Mouse (Mus musculus) embryonic facial prominence, embryonic 15.5 days (tissue): ENCODE data around the gene Smg9. TPM values are rescaled to one million over a fixed set of nuclear protein-coding genes. Genes with fewer than 3 reads are reported as not detected.

Experiments
- ATAC-seq: fragments of 200-750 bp; cut with Nextera tagmentation; 2 replicates; pipeline ENCODE4 v1.8.0; 2017; ENCODE audit warnings: low read depth, moderate TSS enrichment; ENCODE audit not compliant: insufficient number of reproducible peaks, low FRiP score, low TSS enrichment
- H3K27ac ChIP-seq: fragments of 300-500 bp; sonication (generic); replicated peaks from 2 replicates; pipeline ENCODE4 v1.5.1; 2015; ENCODE audit warnings: mild to moderate bottlenecking, inconsistent platforms
- H3K27me3 ChIP-seq: fragments of 300-500 bp; sonication (generic); 2 replicates; pipeline ENCODE4 v1.6.1; 2015; ENCODE audit warnings: inconsistent platforms
- H3K36me3 ChIP-seq: fragments of 300-500 bp; sonication (generic); 2 replicates; pipeline ENCODE4 v1.6.1; 2015; ENCODE audit warnings: mild to moderate bottlenecking, inconsistent platforms
- H3K4me1 ChIP-seq: fragments of 300-500 bp; sonication (generic); 2 replicates; pipeline ENCODE4 v1.6.1; 2015; ENCODE audit warnings: inconsistent platforms
- H3K4me2 ChIP-seq: fragments of 300-500 bp; sonication (generic); replicated peaks from 2 replicates; pipeline ENCODE4 v1.6.1; 2015; ENCODE audit warnings: mild to moderate bottlenecking, inconsistent platforms
- H3K4me3 ChIP-seq: fragments of 300-500 bp; sonication (generic); replicated peaks from 2 replicates; pipeline ENCODE4 v1.5.1; 2015; ENCODE audit warnings: mild to moderate bottlenecking, inconsistent platforms
- H3K9ac ChIP-seq: fragments of 300-500 bp; sonication (generic); 2 replicates; pipeline ENCODE4 v1.6.1; 2015; ENCODE audit warnings: inconsistent platforms
- H3K9me3 ChIP-seq: fragments of 300-500 bp; sonication (generic); replicated peaks from 2 replicates; pipeline ENCODE4 v1.6.1; 2016; ENCODE audit warnings: inconsistent platforms
- WGBS: fragments of 180-500 bp; shearing (Covaris S2); methylation state at CpG from one replicate; pipeline ENCODE4 v1.1.7; 2015; 5-methylcytosine and 5-hydroxymethylcytosine counted together
- polyA plus RNA-seq: library from polyadenylated mRNA; unstranded; fragments of >200 nt; fragmentation: Nextera tagmentation; extraction: Ambion mirVana; gene quantifications from 2 replicates; pipeline ENCODE4 v1.2.1, GENCODE M21; 2015

Gene Smg9
- polyA plus RNA-seq, 1 experiment from 2014 or later = 27.6 TPM

DNA sequence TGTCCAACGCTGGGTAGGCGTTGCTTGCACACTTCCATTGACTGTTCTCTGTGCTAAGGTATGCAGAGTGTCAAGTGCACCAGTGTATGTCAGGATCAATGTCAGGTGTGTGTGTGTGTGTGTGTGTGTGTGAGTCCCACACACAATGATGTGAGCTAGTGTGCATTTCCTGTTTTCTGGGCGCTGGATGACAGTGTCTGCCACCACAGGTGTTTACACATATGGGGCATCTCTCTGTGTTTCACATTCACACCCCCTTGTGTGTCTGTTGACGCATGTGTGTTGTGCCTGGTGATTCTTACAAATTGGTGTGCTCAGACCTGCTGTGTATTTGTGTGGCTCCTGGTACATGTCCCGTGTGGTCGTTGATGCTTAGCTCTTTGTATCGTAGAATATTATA, 30.5 kb upstream of the Smg9 start:
- no peak overlapping the region for H3K27ac ChIP-seq
- H3K4me2 ChIP-seq = no peak overlapping the region
- H3K27me3 ChIP-seq = no peaks in the 10 kb centered on the region
- no peak overlapping the region for H3K9ac ChIP-seq
- WGBS = 84% methylated on average over 7 of the region's 7 CpGs
- H3K4me1 ChIP-seq = peaks cover 17% of the 10 kb centered on the region
- no peak overlapping the region for H3K4me3 ChIP-seq
- H3K9me3 ChIP-seq = no peaks in the 10 kb centered on the region
- no peaks in the 10 kb centered on the region for H3K36me3 ChIP-seq
- no peak for ATAC-seq

DNA sequence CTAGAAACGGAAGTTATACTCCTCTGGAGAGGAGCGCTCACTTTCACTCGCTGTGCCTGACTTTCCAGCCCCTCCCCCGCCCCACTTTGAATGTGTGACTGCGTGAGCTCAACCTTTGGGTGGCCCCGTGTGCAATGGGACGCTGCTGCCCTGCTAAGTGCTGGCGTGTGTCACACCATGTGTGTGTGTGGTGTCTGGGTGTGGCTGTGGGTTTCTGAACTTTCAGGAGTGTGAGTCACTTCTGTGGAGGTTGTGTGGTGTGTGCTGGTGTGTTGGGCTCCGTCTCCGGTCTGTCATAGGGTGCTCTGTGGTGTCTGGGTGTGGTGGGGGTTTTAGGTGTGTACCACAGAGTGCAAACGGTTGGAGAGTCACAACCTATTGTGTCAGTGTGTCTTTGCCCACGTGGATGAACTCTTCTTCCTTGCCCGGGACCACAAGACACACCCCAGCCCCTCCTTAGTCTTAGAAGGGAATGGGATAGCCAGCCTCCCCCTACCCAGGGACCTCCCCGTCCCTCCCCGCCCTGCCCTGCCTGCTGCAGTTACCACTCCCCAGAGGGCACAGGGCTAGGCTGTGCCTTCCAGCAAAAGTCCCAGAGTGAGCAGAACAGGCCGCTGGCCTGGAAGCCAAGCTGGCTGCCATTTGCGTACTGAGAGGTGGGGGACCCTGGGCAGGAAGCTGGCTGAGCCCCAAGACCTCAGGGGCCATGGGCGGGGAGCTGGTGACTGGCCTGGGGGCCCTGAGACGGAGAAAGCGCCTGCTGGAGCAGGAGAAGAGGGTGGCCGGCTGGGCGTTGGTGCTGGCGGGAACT, 29.5 kb upstream of the Smg9 start, which contains the start of gene Kcnn4:
Kcnn4 (plus strand) TSS at position 533 of the 811 bp plus-strand sequence.
- Histone ChIP-seq H3K4me3 (0 out of 2 replicates have a peak within 1 kb of the TSS, but pooled peaks have one; percentile 15), H3K27ac (no peak within 1 kb of the TSS), H3K4me1 (peaks cover 20% of the 10 kb centered on the region), H3K9me3 (no peaks in the 10 kb centered on the region), H3K4me2 (0 out of 2 replicates have a peak within 1 kb of the TSS, but pooled peaks have one; percentile 19), H3K9ac (no peak within 1 kb of the TSS), H3K27me3 (no peaks in the 10 kb centered on the region), H3K36me3 (no peaks in the 10 kb centered on the region)
- 31% methylated on average over 23 of the region's 23 CpGs for WGBS
- ATAC-seq = no peak

DNA sequence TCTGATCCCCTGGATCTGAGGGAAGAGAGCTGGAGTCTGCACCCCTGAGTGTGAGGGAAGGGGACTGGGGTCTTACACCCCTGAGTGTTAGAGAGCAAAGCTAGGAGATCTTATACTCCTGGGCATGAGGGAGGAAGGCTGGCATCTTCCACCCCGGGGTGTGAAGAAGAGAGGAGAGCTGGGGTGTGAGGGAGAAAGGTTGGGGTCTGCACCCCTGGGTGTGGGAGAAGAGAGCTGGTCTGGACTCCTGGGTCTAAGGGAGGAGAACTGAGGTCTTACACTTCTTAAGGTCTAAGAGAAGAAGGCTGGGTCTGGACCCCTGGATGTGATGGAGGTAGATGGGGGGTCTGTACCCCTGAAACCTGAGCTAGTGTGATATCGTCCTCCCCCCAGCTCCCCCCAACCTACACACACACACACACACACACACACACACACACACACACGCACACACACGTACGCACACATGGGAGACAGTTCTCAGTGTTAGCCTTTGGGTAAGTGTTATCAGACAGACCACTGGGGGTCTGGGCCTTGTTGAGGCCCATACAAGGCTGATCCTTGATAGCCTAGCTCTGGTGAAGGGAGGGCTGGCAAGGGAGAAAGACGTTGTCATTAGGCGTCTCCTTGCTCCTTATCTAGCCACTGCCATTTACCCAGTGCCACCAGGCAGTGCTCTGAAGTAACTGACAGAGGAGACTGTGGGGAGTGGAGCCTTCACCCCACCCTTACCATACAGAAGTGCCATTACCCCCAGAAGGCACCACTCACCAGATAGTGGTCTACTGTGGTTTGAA, 28.2 kb upstream of the Smg9 start:
- no peak for ATAC-seq
- Histone ChIP-seq H3K9me3 (no peaks in the 10 kb centered on the region), H3K4me3 (no peak overlapping the region), H3K27me3 (no peaks in the 10 kb centered on the region), H3K9ac (no peak overlapping the region), H3K4me2 (no peak overlapping the region), H3K36me3 (no peaks in the 10 kb centered on the region), H3K27ac (no peak overlapping the region), H3K4me1 (peaks cover 20% of the 10 kb centered on the region)
- 71% methylated on average over 7 of the region's 7 CpGs for WGBS

DNA sequence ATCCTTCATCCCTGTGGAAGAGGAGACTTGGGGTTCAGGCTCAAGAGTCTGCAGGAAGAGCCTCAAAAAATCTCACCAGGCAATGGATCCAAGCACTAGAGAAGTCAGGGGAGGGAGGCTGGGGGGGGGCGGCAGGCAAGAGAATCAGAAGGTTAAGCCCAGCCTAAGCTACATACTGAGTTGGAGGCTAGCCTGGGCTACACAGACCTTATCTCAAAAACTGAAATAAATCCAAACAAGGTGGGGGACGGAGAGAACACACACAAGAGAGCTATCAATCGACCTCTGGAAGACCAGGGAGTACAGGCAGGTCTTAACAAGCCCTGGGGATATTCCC, 27.6 kb upstream of the Smg9 start:
- no peak overlapping the region for H3K27ac ChIP-seq
- ATAC-seq = no peak
- no peaks in the 10 kb centered on the region for H3K36me3 ChIP-seq
- H3K9me3 ChIP-seq = no peaks in the 10 kb centered on the region
- no peak overlapping the region for H3K4me2 ChIP-seq
- H3K27me3 ChIP-seq = 0 out of 2 replicates have a peak, but pooled peaks cover 4% of the 10 kb centered on the region
- H3K9ac ChIP-seq = no peak overlapping the region
- H3K4me1 ChIP-seq = peaks cover 21% of the 10 kb centered on the region
- no peak overlapping the region for H3K4me3 ChIP-seq
- 76% methylated on average over 3 of the region's 3 CpGs for WGBS

DNA sequence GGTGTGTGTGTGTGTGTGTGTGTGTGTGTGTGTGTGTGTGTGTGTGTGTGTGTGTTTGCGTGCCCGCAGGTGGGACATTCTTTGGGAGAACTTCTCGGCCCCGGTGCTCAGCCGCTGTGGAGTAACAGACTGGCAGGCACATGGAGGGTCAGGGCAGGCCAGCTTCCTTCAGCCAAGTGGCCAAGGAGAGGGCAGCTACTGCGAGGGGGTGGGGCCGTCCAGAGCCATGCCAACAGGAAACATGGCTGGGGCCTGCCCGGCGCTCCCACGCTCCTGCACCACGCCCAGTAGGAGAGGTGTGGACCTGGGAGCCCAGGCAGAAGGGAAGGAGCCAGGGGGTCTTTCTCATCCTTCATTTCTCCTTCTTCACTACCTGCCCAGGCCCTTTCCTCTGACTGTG, 27.1 kb upstream of the Smg9 start:
- Histone ChIP-seq H3K27ac (no peak overlapping the region), H3K27me3 (0 out of 2 replicates have a peak, but pooled peaks cover 7% of the 10 kb centered on the region), H3K36me3 (no peaks in the 10 kb centered on the region), H3K4me3 (no peak overlapping the region), H3K9me3 (no peaks in the 10 kb centered on the region), H3K9ac (no peak overlapping the region), H3K4me1 (peaks cover 26% of the 10 kb centered on the region), H3K4me2 (no peak overlapping the region)
- ATAC-seq = no peak
- 77% methylated on average over 11 of the region's 11 CpGs for WGBS

DNA sequence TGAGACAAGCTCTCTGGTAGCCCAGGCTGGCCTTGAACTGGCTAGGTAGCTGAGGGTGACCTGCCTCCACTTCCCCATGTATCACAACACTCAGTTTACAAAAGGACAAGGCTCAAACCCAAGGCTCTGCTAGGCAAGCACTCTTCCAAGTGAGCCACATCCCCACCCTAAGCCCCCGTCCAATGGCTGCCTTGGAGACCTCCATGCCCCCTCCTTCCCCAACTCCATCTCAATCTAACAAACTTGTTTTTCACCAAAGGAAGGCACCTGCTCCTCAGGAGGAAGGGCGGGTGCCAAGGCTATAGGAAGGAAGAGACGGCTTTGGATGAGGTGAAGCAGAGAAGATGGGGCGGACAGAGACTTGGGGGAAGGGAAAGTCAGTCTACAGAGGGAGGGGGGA, 26.6 kb upstream of the Smg9 start:
- 70% methylated on average over 4 of the region's 4 CpGs for WGBS
- H3K9ac ChIP-seq = no peak overlapping the region
- no peak for ATAC-seq
- no peaks in the 10 kb centered on the region for H3K36me3 ChIP-seq
- 0 out of 2 replicates have a peak, but pooled peaks cover 10% of the 10 kb centered on the region for H3K27me3 ChIP-seq
- no peak overlapping the region for H3K4me3 ChIP-seq
- H3K27ac ChIP-seq = no peak overlapping the region
- H3K4me1 ChIP-seq = peaks cover 30% of the 10 kb centered on the region
- H3K4me2 ChIP-seq = no peak overlapping the region
- no peaks in the 10 kb centered on the region for H3K9me3 ChIP-seq

DNA sequence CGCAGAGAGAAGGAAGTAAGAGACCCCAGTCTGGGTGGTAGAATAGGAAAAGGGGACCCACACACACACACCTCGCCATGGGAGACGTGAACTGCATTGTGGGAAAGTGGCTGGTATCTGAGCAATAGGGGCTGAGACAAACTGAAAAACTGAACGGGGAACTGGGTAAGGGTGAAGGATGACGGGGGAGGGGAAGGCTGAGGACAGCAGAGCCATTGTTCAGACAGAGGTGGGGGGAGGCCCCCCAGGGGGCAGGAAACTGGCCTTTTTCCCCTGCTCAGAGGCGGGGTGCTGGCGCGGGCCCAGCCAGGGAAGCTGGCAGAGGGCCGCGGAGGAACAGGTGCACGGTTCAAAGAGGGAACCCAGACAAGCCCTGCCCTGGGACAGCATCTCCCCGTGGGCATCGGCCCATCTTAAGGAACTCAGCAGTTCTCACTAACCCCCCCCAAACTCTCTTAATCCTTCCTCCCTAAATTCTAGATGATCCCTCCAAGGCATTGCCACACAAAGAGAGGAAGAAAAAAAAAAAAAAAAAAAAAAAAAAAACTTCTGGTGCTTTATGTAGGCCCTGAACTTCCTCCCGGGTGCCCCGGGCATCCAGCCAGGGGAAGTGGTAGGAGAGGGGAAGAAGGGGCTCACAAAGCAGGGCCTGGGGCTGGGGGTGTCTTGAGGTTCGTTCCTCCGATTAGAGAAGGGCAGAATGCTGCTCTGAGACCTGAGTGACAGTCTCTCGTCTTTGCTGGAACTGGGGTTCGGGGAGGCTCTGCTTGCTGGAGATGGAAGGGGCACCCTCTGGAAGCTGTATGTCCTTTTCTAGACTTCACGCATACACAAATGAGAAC, 25.7 kb upstream of the Smg9 start:
- Histone ChIP-seq H3K4me3 (no peak overlapping the region), H3K27ac (no peak overlapping the region), H3K9ac (no peak overlapping the region), H3K4me2 (no peak overlapping the region), H3K9me3 (no peaks in the 10 kb centered on the region), H3K27me3 (0 out of 2 replicates have a peak, but pooled peaks cover 10% of the 10 kb centered on the region), H3K36me3 (no peaks in the 10 kb centered on the region), H3K4me1 (peaks cover 36% of the 10 kb centered on the region)
- ATAC-seq = no peak
- 24% methylated on average over 20 of the region's 20 CpGs for WGBS

DNA sequence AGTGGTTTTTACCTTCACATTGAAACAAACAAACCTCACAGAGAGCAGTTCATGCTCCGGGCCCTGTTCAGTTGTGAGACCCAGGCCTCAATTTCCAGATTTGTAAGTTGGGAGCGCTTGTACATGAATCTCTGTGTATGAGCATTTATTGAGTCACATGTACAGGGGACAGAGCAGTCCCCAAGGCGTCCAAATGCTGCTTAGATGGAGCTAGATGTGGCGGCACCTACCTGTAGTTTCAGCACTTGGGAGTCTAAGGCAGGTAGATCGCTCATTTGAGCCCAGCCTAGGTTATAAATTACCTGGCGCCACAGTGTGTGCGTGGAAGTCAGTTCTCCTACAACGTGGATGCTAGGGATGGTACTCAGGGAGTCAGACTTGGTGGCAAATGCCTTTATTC, 23.0 kb upstream of the Smg9 start:
- Histone ChIP-seq H3K36me3 (no peaks in the 10 kb centered on the region), H3K4me2 (0 out of 2 replicates have a peak overlapping the region, but pooled peaks have one; percentile 53), H3K4me1 (peaks cover 33% of the 10 kb centered on the region), H3K9ac (no peak overlapping the region), H3K27ac (no peak overlapping the region), H3K4me3 (no peak overlapping the region), H3K27me3 (0 out of 2 replicates have a peak, but pooled peaks cover 10% of the 10 kb centered on the region), H3K9me3 (no peaks in the 10 kb centered on the region)
- no peak for ATAC-seq
- WGBS = 86% methylated on average over 8 of the region's 8 CpGs

DNA sequence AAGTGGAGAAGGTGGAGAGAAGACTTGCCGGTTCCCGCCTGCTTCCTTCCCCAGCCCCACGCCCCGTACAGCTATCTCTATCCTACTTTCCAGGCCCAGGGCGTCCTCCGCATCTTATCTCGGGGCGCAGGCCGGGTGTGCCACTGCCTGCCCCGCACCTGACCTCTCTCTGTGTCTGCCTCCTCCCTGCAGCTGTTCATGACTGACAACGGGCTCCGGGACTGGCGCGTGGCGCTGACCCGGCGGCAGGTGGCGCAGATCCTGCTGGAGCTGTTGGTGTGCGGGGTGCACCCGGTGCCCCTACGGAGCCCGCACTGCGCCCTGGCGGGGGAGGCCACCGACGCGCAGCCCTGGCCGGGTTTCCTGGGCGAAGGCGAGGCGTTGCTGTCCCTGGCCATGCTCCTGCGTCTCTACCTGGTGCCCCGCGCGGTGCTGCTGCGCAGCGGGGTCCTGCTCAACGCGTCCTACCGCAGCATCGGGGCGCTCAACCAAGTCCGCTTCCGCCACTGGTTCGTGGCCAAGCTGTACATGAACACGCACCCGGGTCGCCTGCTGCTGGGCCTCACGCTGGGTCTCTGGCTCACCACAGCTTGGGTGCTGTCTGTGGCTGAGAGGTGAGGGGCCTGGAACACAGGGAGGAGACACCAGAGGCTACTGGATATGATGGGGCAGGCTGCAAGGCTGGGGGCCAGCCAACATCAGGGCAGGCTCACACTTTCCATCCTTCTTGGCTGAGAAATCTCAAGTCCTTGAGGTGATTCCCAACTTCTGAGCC, 22.1 kb upstream of the Smg9 start:
- 0 out of 2 replicates have a peak, but pooled peaks have one; percentile 9 for ATAC-seq
- 7% methylated on average over 49 of the region's 49 CpGs for WGBS
- H3K4me1 ChIP-seq = peaks cover 33% of the 10 kb centered on the region

DNA sequence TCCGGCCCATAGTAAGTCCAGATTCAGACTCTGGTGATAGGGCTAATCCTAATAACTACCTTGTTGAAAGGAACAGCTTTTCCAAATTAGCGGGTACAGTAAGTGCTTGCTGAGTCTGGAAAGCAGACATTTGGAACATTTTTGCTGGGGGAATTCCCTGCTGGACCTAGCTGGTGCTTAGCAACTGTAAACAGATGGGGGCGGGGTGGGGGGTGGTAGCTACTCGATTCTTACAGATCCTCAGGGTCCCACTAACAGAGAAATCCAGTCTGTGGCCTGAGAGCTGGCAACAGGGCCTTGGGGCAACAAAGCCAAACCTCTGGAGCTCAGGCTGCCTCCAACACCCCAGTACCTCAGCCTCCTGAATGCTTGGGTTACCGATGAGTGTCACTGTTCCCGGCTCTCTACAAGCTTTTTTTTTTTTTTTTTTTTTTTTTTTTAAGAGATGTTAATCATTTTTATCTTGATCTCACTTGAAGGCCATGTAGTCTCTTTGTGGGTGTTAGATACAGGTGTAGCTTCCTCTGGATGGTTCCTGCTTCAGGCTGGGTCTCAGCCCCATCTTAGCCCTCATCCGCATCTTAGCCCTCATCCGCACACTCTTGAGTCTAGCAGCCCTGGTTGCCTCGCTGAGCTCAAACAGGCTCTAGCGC, 21.2 kb upstream of the Smg9 start:
- H3K27ac ChIP-seq = no peak overlapping the region
- no peaks in the 10 kb centered on the region for H3K9me3 ChIP-seq
- peaks cover 33% of the 10 kb centered on the region for H3K4me1 ChIP-seq
- 0 out of 2 replicates have a peak, but pooled peaks cover 10% of the 10 kb centered on the region for H3K27me3 ChIP-seq
- no peak overlapping the region for H3K9ac ChIP-seq
- no peak overlapping the region for H3K4me2 ChIP-seq
- no peak for ATAC-seq
- 46% methylated on average over 10 of the region's 10 CpGs for WGBS
- H3K36me3 ChIP-seq = no peaks in the 10 kb centered on the region
- no peak overlapping the region for H3K4me3 ChIP-seq

More for the DNA sequence above, 22.1 kb upstream of the Smg9 start:
- Histone ChIP-seq H3K27ac (no peak overlapping the region), H3K27me3 (0 out of 2 replicates have a peak, but pooled peaks cover 10% of the 10 kb centered on the region), H3K4me2 (peak overlapping the region; percentile 53), H3K36me3 (no peaks in the 10 kb centered on the region), H3K9ac (no peak overlapping the region), H3K4me3 (peak overlapping the region; percentile 34), H3K9me3 (no peaks in the 10 kb centered on the region)
